Mouse (Mus musculus): ENCODE results near the gene Slc24a3. TPM values are rescaled to one million over a fixed set of nuclear protein-coding genes. Genes with fewer than 3 reads are reported as not detected.

Gene Slc24a3
- polyA plus RNA-seq, 1 experiment: not detected

GRCm38 (mm10) chr2:145419078-145419477 is 251.5 kb downstream of the Slc24a3 start:
- TF ChIP-seq POLR2A (IDR thresholded peaks at IDR 0.05; ENCODE audit: insufficient read depth, low read depth, low read length): no peak
- TF ChIP-seq CTCF (IDR thresholded peaks at IDR 0.05; ENCODE audit: insufficient read depth, low read depth, low read length): no peak
- H3K4me1 ChIP-seq (ENCODE audit: control insufficient read depth, insufficient read depth, low read length): no peaks in the 10 kb centered on the region
- H3K27ac ChIP-seq (ENCODE audit: insufficient read depth, low read depth, low read length): no peak overlapping the region
- no peak overlapping the region for H3K4me3 ChIP-seq (ENCODE audit: insufficient read depth, low read depth, low read length)
- WGBS: 87% methylated on average over 2 of the region's 2 CpGs

GRCm38 (mm10) chr2:145420967-145421888 is 253.7 kb downstream of the Slc24a3 start:
- Histone ChIP-seq H3K4me1 (ENCODE audit: control insufficient read depth, insufficient read depth, low read length) (no peaks in the 10 kb centered on the region), H3K4me3 (ENCODE audit: insufficient read depth, low read depth, low read length) (no peak overlapping the region), H3K27ac (ENCODE audit: insufficient read depth, low read depth, low read length) (no peak overlapping the region)
- no peak for TF ChIP-seq CTCF (IDR thresholded peaks at IDR 0.05; ENCODE audit: insufficient read depth, low read depth, low read length)
- WGBS: 86% methylated on average over 5 of the region's 5 CpGs

- no peaks in the 10 kb centered on the region for H3K4me1 ChIP-seq (ENCODE audit: control insufficient read depth, insufficient read depth, low read length)
- WGBS: 85% methylated on average over 3 of the region's 3 CpGs
- H3K27ac ChIP-seq (ENCODE audit: insufficient read depth, low read depth, low read length): no peak overlapping the region
- no peak overlapping the region for H3K4me3 ChIP-seq (ENCODE audit: insufficient read depth, low read depth, low read length)
- TF ChIP-seq POLR2A (IDR thresholded peaks at IDR 0.05; ENCODE audit: insufficient read depth, low read depth, low read length): no peak
- no peak for TF ChIP-seq CTCF (IDR thresholded peaks at IDR 0.05; ENCODE audit: insufficient read depth, low read depth, low read length)
Observed at GRCm38 (mm10) chr2:145421889-145422212, 254.3 kb downstream of the Slc24a3 start.

GRCm38 (mm10) chr2:145429982-145430381 is 262.4 kb downstream of the Slc24a3 start:
- no peak for TF ChIP-seq CTCF (IDR thresholded peaks at IDR 0.05; ENCODE audit: insufficient read depth, low read depth, low read length)
- no peak for TF ChIP-seq POLR2A (IDR thresholded peaks at IDR 0.05; ENCODE audit: insufficient read depth, low read depth, low read length)
- H3K4me3 ChIP-seq (ENCODE audit: insufficient read depth, low read depth, low read length): no peak overlapping the region
- no peaks in the 10 kb centered on the region for H3K4me1 ChIP-seq (ENCODE audit: control insufficient read depth, insufficient read depth, low read length)
- WGBS: 84% methylated on average over 5 of the region's 5 CpGs
- no peak overlapping the region for H3K27ac ChIP-seq (ENCODE audit: insufficient read depth, low read depth, low read length)

GRCm38 (mm10) chr2:145434068-145434467 is 266.5 kb downstream of the Slc24a3 start:
- Histone ChIP-seq H3K4me1 (ENCODE audit: control insufficient read depth, insufficient read depth, low read length) (no peaks in the 10 kb centered on the region), H3K27ac (ENCODE audit: insufficient read depth, low read depth, low read length) (no peak overlapping the region), H3K4me3 (ENCODE audit: insufficient read depth, low read depth, low read length) (no peak overlapping the region)
- WGBS: 96% methylated on average over 1 of the region's 1 CpGs
- TF ChIP-seq POLR2A (IDR thresholded peaks at IDR 0.05; ENCODE audit: insufficient read depth, low read depth, low read length) (no peak), CTCF (IDR thresholded peaks at IDR 0.05; ENCODE audit: insufficient read depth, low read depth, low read length) (no peak)

GRCm38 (mm10) chr2:145438336-145438735 is 270.8 kb downstream of the Slc24a3 start:
- WGBS: 54% methylated on average over 5 of the region's 5 CpGs
- TF ChIP-seq POLR2A (IDR thresholded peaks at IDR 0.05; ENCODE audit: insufficient read depth, low read depth, low read length) (no peak), CTCF (IDR thresholded peaks at IDR 0.05; ENCODE audit: insufficient read depth, low read depth, low read length) (no peak)
- no peaks in the 10 kb centered on the region for H3K4me1 ChIP-seq (ENCODE audit: control insufficient read depth, insufficient read depth, low read length)
- H3K4me3 ChIP-seq (ENCODE audit: insufficient read depth, low read depth, low read length): no peak overlapping the region
- H3K27ac ChIP-seq (ENCODE audit: insufficient read depth, low read depth, low read length): no peak overlapping the region

GRCm38 (mm10) chr2:145439755-145440154 is 272.2 kb downstream of the Slc24a3 start:
- Histone ChIP-seq H3K4me1 (ENCODE audit: control insufficient read depth, insufficient read depth, low read length) (no peaks in the 10 kb centered on the region), H3K27ac (ENCODE audit: insufficient read depth, low read depth, low read length) (no peak overlapping the region), H3K4me3 (ENCODE audit: insufficient read depth, low read depth, low read length) (no peak overlapping the region)
- no peak for TF ChIP-seq POLR2A (IDR thresholded peaks at IDR 0.05; ENCODE audit: insufficient read depth, low read depth, low read length)
- 98% methylated on average over 1 of the region's 1 CpGs for WGBS

- 62% methylated on average over 8 of the region's 8 CpGs for WGBS
- TF ChIP-seq POLR2A (IDR thresholded peaks at IDR 0.05; ENCODE audit: insufficient read depth, low read depth, low read length) (no peak), CTCF (IDR thresholded peaks at IDR 0.05; ENCODE audit: insufficient read depth, low read depth, low read length) (no peak)
- H3K4me1 ChIP-seq (ENCODE audit: control insufficient read depth, insufficient read depth, low read length): no peaks in the 10 kb centered on the region
- H3K4me3 ChIP-seq (ENCODE audit: insufficient read depth, low read depth, low read length): no peak overlapping the region
- no peak overlapping the region for H3K27ac ChIP-seq (ENCODE audit: insufficient read depth, low read depth, low read length)
Observed at GRCm38 (mm10) chr2:145457106-145457747, 289.7 kb downstream of the Slc24a3 start.

GRCm38 (mm10) chr2:145460854-145461423 is 293.4 kb downstream of the Slc24a3 start:
- WGBS: 61% methylated on average over 3 of the region's 3 CpGs
- H3K4me1 ChIP-seq (ENCODE audit: control insufficient read depth, insufficient read depth, low read length): no peaks in the 10 kb centered on the region
- no peak for TF ChIP-seq CTCF (IDR thresholded peaks at IDR 0.05; ENCODE audit: insufficient read depth, low read depth, low read length)
- no peak for TF ChIP-seq POLR2A (IDR thresholded peaks at IDR 0.05; ENCODE audit: insufficient read depth, low read depth, low read length)
- H3K4me3 ChIP-seq (ENCODE audit: insufficient read depth, low read depth, low read length): no peak overlapping the region
- no peak overlapping the region for H3K27ac ChIP-seq (ENCODE audit: insufficient read depth, low read depth, low read length)
